Mouse (Mus musculus) lung, embryonic 14.5 days (tissue): ENCODE data around the gene Spryd3. TPM values are rescaled to one million over a fixed set of nuclear protein-coding genes. Genes with fewer than 3 reads are reported as not detected.

Experiments used
- ATAC-seq: fragments of 200-750 bp; cut with Nextera tagmentation; 2 replicates; pipeline ENCODE4 v1.8.0; 2017; ENCODE audit warnings: mild to moderate bottlenecking, moderate TSS enrichment, moderate library complexity; ENCODE audit not compliant: insufficient read depth
- DNase-seq: peaks from one replicate; pipeline ENCODE4 v3.0.0-alpha.2; 2015
- H3K27ac ChIP-seq: fragments of 300-500 bp; sonication (generic); 2 replicates; pipeline ENCODE4 v1.5.1; 2014; ENCODE audit warnings: low read depth, mild to moderate bottlenecking, moderate library complexity
- H3K27me3 ChIP-seq: fragments of 300-500 bp; sonication (generic); 2 replicates; pipeline ENCODE4 v1.6.1; 2014; ENCODE audit warnings: low read length, control low read depth; ENCODE audit not compliant: insufficient read depth
- H3K36me3 ChIP-seq: fragments of 300-500 bp; sonication (generic); 2 replicates; pipeline ENCODE4 v1.6.1; 2014; ENCODE audit warnings: control low read depth; ENCODE audit not compliant: insufficient read depth
- H3K4me1 ChIP-seq: fragments of 300-500 bp; sonication (generic); 2 replicates; pipeline ENCODE4 v1.6.1; 2014; ENCODE audit warnings: antibody characterized with exemption, control low read depth; ENCODE audit not compliant: insufficient read depth
- H3K4me2 ChIP-seq: fragments of 300-500 bp; sonication (generic); 2 replicates; pipeline ENCODE4 v1.6.1; 2014; ENCODE audit warnings: mild to moderate bottlenecking
- H3K4me3 ChIP-seq: fragments of 300-500 bp; sonication (generic); 2 replicates; pipeline ENCODE4 v1.5.1; 2014; ENCODE audit warnings: low read depth, low read length
- H3K9ac ChIP-seq: fragments of 300-500 bp; sonication (generic); 2 replicates; pipeline ENCODE4 v1.6.1; 2014
- H3K9me3 ChIP-seq: fragments of 300-500 bp; sonication (generic); 2 replicates; pipeline ENCODE4 v1.6.1; 2016; ENCODE audit warnings: low read depth, low read length, control low read depth
- CTCF ChIP-seq: IDR thresholded peaks from 2 replicates; pipeline ENCODE4 v1.5.1; 2016; ENCODE audit warnings: antibody characterized with exemption, low read depth
- WGBS: fragments of 180-500 bp; shearing (Covaris S2); extraction: QIAGEN DNeasy Blood & Tissue Kit; methylation state at CpG from one replicate; pipeline ENCODE4 v1.1.7; 2014; 5-methylcytosine and 5-hydroxymethylcytosine counted together
- polyA plus RNA-seq: library from polyadenylated mRNA; unstranded; fragments of >200 nt; fragmentation: Nextera tagmentation; extraction: Ambion mirVana; gene quantifications from 2 replicates; pipeline ENCODE4 v1.2.1, GENCODE M21; 2014

The Spryd3 gene
- polyA plus RNA-seq, 1 experiment from 2014 or later: 13.6 TPM

- DNase-seq: peak; percentile 88
- H3K27ac ChIP-seq: peak overlapping the region; percentile 98
- H3K4me3 ChIP-seq: peak overlapping the region; percentile 48
- no peaks in the 10 kb centered on the region for H3K27me3 ChIP-seq
- H3K9me3 ChIP-seq: no peaks in the 10 kb centered on the region
- peaks cover 33% of the 10 kb centered on the region for H3K36me3 ChIP-seq
- peak; percentile 30 for ATAC-seq
- WGBS: 6% methylated on average over 11 of the region's 11 CpGs
- H3K4me1 ChIP-seq: peaks cover 50% of the 10 kb centered on the region
- H3K9ac ChIP-seq: peak overlapping the region; percentile 64
- TF ChIP-seq CTCF: no peak
- H3K4me2 ChIP-seq: peak overlapping the region; percentile 80
These were observed 34.1 kb downstream of the Spryd3 start for GRCm38 (mm10) chr15:102101672-102102541.

GRCm38 (mm10) chr15:102100996-102101671 is 34.9 kb downstream of the Spryd3 start:
- peak; percentile 78 for DNase-seq
- no peaks in the 10 kb centered on the region for H3K27me3 ChIP-seq
- WGBS: 10% methylated on average over 10 of the region's 10 CpGs
- TF ChIP-seq CTCF: peak; percentile 51
- H3K9ac ChIP-seq: peak overlapping the region; percentile 58
- H3K4me3 ChIP-seq: peak overlapping the region; percentile 48
- peak overlapping the region; percentile 98 for H3K27ac ChIP-seq
- peaks cover 31% of the 10 kb centered on the region for H3K36me3 ChIP-seq
- H3K4me2 ChIP-seq: peak overlapping the region; percentile 80
- peak; percentile 39 for ATAC-seq
- H3K4me1 ChIP-seq: peaks cover 45% of the 10 kb centered on the region
- no peaks in the 10 kb centered on the region for H3K9me3 ChIP-seq

- DNase-seq (peak; percentile 87), ATAC-seq (peak; percentile 46)
- under 1% methylated on average over 74 of the region's 82 CpGs for WGBS
- peak within 1 kb of the TSS; percentile 98 for H3K27ac ChIP-seq
- peaks cover 38% of the 10 kb centered on the region for H3K4me1 ChIP-seq
- peak within 1 kb of the TSS; percentile 58 for H3K9ac ChIP-seq
- no peaks in the 10 kb centered on the region for H3K9me3 ChIP-seq
- H3K36me3 ChIP-seq: peaks cover 31% of the 10 kb centered on the region
- peak within 1 kb of the TSS; percentile 80 for H3K4me2 ChIP-seq
- peak within 1 kb of the TSS; percentile 48 for H3K4me3 ChIP-seq
- H3K27me3 ChIP-seq: no peaks in the 10 kb centered on the region
- TF ChIP-seq CTCF: peak; percentile 39; the same call in 1 of the 2 replicates
These were observed 35.7 kb downstream of the Spryd3 start, which contains the start of gene Tns2 for GRCm38 (mm10) chr15:102100161-102100981. Tns2 (plus strand) TSS chr15:102100413.

- H3K9ac ChIP-seq: peak overlapping the region; percentile 58
- H3K27me3 ChIP-seq: no peaks in the 10 kb centered on the region
- 11% methylated on average over 8 of the region's 8 CpGs for WGBS
- peak overlapping the region; percentile 80 for H3K4me2 ChIP-seq
- peak overlapping the region; percentile 98 for H3K27ac ChIP-seq
- DNase-seq (no peak), ATAC-seq (no peak)
- no peaks in the 10 kb centered on the region for H3K9me3 ChIP-seq
- TF ChIP-seq CTCF: 0 out of 2 replicates have a peak, but pooled peaks have one; percentile 3
- H3K4me3 ChIP-seq: peak overlapping the region; percentile 48
- H3K36me3 ChIP-seq: peaks cover 33% of the 10 kb centered on the region
- peaks cover 34% of the 10 kb centered on the region for H3K4me1 ChIP-seq
These were observed 36.3 kb downstream of the Spryd3 start for GRCm38 (mm10) chr15:102099771-102100160.

GRCm38 (mm10) chr15:102099260-102099659 is 36.8 kb downstream of the Spryd3 start:
- H3K4me1 ChIP-seq: peaks cover 32% of the 10 kb centered on the region
- peak overlapping the region; percentile 48 for H3K4me3 ChIP-seq
- peaks cover 38% of the 10 kb centered on the region for H3K36me3 ChIP-seq
- no peaks in the 10 kb centered on the region for H3K27me3 ChIP-seq
- ATAC-seq (no peak), DNase-seq (peak; percentile 39)
- TF ChIP-seq CTCF: no peak
- peak overlapping the region; percentile 80 for H3K4me2 ChIP-seq
- H3K9me3 ChIP-seq: no peaks in the 10 kb centered on the region
- H3K9ac ChIP-seq: peak overlapping the region; percentile 58; the same call in 1 of the 2 replicates
- peak overlapping the region; percentile 98; the same call in 1 of the 2 replicates for H3K27ac ChIP-seq
- WGBS: 30% methylated on average over 5 of the region's 5 CpGs

- Histone ChIP-seq H3K36me3 (peaks cover 50% of the 10 kb centered on the region), H3K4me3 (no peak overlapping the region), H3K27ac (0 out of 2 replicates have a peak overlapping the region, but pooled peaks have one; percentile 47), H3K9me3 (no peaks in the 10 kb centered on the region), H3K27me3 (no peaks in the 10 kb centered on the region), H3K4me1 (peaks cover 24% of the 10 kb centered on the region), H3K9ac (no peak overlapping the region), H3K4me2 (peak overlapping the region; percentile 13; the same call in 1 of the 2 replicates)
- peak; percentile 64 for DNase-seq
- TF ChIP-seq CTCF: no peak
- WGBS: 26% methylated on average over 5 of the region's 5 CpGs
- ATAC-seq: no peak
These were observed 38.0 kb downstream of the Spryd3 start for GRCm38 (mm10) chr15:102097991-102098555.
